Mouse (Mus musculus): ENCODE measurements at regions not wholly inside any gene's neighbourhood (a gene's known extent, or its start where the extent isn't known, plus 50 kb on each side); places are given as distances from the start of the nearest gene placed in this dataset.

DNA sequence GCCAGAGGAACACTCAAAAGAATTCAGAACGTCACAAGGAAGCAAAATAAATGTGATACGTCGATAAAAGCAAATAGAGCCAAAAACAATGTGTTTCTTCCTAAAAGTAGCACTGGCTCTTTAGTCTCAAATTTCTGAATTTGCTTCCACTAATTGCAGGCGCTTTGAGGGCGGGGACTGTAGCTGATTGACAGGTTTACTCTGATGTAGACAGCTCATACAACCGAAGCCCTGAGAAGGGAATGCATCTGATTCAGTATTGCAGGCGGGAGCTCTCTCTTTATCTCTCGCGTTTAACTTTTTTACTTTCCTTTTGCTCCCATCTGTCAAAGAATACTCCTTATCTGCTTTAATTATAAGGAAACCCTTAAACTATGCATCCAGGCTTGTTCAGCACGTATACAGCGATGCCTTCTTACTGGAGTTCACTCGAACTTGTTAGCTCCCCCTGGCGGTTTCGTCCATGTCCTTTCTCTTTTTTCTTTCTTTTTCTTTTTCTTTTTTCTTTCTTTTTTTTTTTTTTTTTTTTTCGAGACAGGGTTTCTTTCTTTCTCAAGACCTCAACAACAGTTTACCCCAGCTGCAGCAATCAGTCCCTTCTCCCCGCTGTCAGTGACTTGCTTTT is 95.9 kb downstream of the Avpr1a start:
- no peak overlapping the region for H3K27ac ChIP-seq (replicated peaks)
- no peaks in the 10 kb centered on the region for H3K9me3 ChIP-seq
- H3K4me1 ChIP-seq = peaks cover 4% of the 10 kb centered on the region; the same call in 1 of the 2 replicates
- no peaks in the 10 kb centered on the region for H3K36me3 ChIP-seq
- 20% methylated on average over 16 of the region's 16 CpGs for WGBS
- H3K9ac ChIP-seq (replicated peaks) = no peak overlapping the region
- peak overlapping the region; percentile 36 for H3K4me3 ChIP-seq
- H3K4me2 ChIP-seq (replicated peaks) = peak overlapping the region; percentile 51
- H3K27me3 ChIP-seq = no peaks in the 10 kb centered on the region
- ATAC-seq (replicated peaks) = peak; percentile 85

DNA sequence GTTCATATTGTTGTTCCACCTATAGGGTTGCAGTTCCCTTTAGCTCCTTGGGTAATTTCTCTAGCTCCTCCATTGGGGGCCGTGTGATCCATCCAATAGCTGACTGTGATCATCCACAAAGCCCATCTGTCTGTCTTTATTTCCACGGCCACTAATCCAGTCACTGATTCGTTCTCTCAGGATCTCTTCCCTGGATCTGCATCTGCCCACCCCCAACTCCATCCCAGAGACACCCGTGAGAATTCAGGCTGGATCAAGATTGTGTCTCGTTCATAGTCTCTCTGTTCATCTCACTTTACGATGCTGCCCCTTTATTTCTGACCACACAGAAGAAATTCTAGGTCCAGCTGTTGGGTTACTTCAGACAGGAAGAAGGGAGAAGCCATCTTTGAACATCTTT is 96.7 kb downstream of the Avpr1a start:
- 90% methylated on average over 6 of the region's 6 CpGs for WGBS
- Histone ChIP-seq H3K9ac (replicated peaks) (no peak overlapping the region), H3K4me2 (replicated peaks) (no peak overlapping the region), H3K27me3 (no peaks in the 10 kb centered on the region), H3K4me3 (no peak overlapping the region), H3K4me1 (peaks cover 4% of the 10 kb centered on the region; the same call in 1 of the 2 replicates), H3K27ac (replicated peaks) (no peak overlapping the region), H3K9me3 (no peaks in the 10 kb centered on the region), H3K36me3 (no peaks in the 10 kb centered on the region)
- no peak for ATAC-seq (replicated peaks)

DNA sequence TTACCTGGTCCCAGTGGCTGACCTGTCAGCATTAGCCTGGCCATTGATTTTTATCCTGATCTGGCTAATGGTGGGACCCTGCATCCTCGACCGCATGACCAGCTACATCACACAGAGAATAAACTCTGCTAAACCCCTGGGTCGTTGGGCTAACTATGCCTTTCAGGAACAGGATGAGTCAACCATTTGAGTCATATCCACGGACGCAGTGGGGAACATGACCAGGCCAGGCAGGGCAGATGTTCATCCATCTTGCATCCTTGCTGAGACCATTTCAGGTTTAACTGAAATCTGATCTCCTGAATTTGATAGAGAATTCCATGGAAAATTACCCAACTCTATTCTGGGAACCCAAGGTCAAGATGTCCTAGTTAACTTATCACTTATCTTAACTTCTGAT is 103.3 kb downstream of the Avpr1a start:
- H3K36me3 ChIP-seq = no peaks in the 10 kb centered on the region
- no peak for ATAC-seq (replicated peaks)
- whole genome bisulfite sequencing = 79% methylated on average over 5 of the region's 5 CpGs

DNA sequence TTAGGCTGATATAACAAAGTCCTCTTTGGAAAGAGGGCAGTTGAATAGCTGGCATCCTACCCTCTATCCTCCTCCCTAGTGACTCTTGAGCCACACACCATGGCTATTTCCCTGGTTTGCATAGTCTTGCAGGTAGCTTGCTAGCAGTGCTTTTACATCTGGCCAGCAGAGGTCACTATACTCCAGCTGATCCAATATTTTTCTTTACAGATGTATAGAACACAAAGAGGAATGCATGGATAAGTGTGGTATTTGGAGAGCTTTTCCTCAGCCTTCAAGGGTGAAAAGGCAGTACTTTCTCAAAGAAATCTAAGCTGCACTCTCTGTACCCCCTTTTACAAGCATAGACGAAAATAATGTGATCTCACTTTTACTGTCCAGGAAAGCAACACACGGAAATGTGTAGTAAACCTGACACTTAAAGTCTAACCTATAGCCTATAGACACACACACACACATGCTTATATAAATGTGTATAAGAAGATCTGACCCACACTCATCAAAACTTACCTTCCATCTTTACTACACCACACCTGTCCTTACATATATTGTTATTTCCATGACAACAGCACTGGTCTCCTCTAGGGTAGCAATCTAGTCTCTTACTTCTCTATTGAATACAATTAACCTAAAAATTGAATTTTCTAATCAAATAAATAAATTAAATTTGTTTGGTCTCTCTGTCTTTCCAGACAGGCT is 105.0 kb downstream of the Avpr1a start:
- Histone ChIP-seq H3K9me3 (no peaks in the 10 kb centered on the region), H3K36me3 (no peaks in the 10 kb centered on the region), H3K27ac (replicated peaks) (no peak overlapping the region), H3K4me3 (no peak overlapping the region), H3K9ac (replicated peaks) (no peak overlapping the region), H3K4me1 (no peaks in the 10 kb centered on the region), H3K27me3 (no peaks in the 10 kb centered on the region), H3K4me2 (replicated peaks) (no peak overlapping the region)
- WGBS = 50% methylated on average over 2 of the region's 2 CpGs
- ATAC-seq (replicated peaks) = peak; percentile 81

More for the DNA sequence above, 103.3 kb downstream of the Avpr1a start:
- H3K9ac ChIP-seq (replicated peaks) = no peak overlapping the region
- no peaks in the 10 kb centered on the region for H3K9me3 ChIP-seq
- H3K4me3 ChIP-seq = no peak overlapping the region
- H3K4me2 ChIP-seq (replicated peaks) = no peak overlapping the region
- H3K27ac ChIP-seq (replicated peaks) = no peak overlapping the region
- H3K4me1 ChIP-seq = no peaks in the 10 kb centered on the region
- H3K27me3 ChIP-seq = no peaks in the 10 kb centered on the region

DNA sequence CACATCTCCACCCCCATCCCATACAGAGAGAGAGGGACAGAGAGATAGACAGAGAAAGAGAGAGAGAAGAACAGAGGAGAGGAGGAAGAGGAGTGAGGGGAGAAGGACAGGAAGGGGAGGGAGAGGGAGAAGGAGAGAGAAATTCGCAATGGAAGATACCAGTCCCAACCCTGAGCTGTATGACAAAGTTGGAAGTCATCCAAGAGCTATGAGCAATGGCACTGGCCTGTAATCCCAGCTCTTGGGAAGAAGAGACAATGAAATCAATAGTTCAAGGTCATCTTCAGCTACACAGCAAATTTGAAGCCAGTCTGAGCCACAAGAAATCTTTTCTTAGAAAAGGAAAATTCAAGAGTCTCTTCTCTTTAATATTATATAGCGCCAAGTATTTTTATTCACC is 105.6 kb downstream of the Avpr1a start:
- H3K4me1 ChIP-seq = no peaks in the 10 kb centered on the region
- no peak for ATAC-seq (replicated peaks)
- no peak overlapping the region for H3K27ac ChIP-seq (replicated peaks)
- no peak overlapping the region for H3K9ac ChIP-seq (replicated peaks)
- H3K27me3 ChIP-seq = no peaks in the 10 kb centered on the region
- no peaks in the 10 kb centered on the region for H3K36me3 ChIP-seq
- no peaks in the 10 kb centered on the region for H3K9me3 ChIP-seq
- H3K4me3 ChIP-seq = no peak overlapping the region
- 78% methylated on average over 2 of the region's 2 CpGs for WGBS
- no peak overlapping the region for H3K4me2 ChIP-seq (replicated peaks)

DNA sequence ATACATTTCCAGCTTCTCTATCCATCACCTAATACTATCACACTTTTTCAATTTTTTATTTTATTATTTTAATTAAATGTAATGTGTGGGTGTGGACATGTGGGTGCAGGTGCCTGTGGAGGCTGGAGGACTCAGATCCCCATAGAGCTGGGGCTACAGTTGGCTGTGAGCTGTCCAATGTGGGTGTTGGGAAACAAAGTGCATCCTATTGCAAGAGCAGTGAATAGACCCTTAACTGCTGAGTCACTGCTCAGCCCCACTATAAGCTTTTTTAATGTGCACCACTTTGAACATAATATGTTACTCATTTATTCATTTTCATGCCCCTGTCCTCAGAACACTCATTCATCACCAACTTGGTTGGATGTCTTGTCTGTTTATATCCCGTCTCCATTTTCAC is 110.4 kb downstream of the Avpr1a start:
- no peaks in the 10 kb centered on the region for H3K27me3 ChIP-seq
- H3K4me2 ChIP-seq (replicated peaks) = no peak overlapping the region
- H3K9ac ChIP-seq (replicated peaks) = no peak overlapping the region
- no peaks in the 10 kb centered on the region for H3K9me3 ChIP-seq
- H3K4me3 ChIP-seq = no peak overlapping the region
- no peaks in the 10 kb centered on the region for H3K36me3 ChIP-seq
- ATAC-seq (replicated peaks) = no peak
- H3K27ac ChIP-seq (replicated peaks) = no peak overlapping the region
- 98% methylated on average over 1 of the region's 1 CpGs for WGBS
- H3K4me1 ChIP-seq = no peaks in the 10 kb centered on the region

DNA sequence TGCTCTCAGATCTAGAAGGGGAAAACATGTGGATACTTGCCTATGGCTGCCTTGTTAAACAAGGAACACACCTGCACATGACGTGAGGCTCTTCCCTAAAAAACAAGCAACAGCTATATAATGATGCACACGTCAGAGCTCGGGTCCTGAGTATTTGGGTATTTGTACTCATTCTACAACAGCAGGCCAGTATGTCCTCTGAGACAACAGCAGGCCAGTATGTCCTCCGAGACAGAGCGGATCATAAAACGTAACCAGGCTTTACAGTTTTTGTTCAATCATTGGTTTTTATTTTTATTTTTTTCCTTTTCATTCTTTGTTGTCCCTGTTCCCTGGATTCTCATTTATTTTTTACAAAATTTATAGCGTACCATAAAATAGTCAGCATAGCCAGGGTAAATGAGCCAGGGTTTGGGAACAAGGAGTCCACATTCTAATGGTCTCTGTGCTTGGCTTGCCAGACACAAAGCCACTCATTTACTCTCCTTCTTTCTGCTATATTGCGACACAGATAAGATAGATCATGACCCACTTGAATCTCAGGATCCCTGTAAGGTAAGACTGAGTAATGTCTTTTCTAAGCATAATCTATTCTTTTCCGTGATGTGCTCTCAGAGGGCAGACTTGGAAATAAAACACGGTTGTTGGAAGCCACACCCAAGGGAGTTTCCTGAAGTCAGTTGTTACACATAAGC is 111.8 kb downstream of the Avpr1a start:
- no peaks in the 10 kb centered on the region for H3K9me3 ChIP-seq
- H3K36me3 ChIP-seq = no peaks in the 10 kb centered on the region
- H3K27ac ChIP-seq (replicated peaks) = no peak overlapping the region
- no peak for ATAC-seq (replicated peaks)
- no peak overlapping the region for H3K4me2 ChIP-seq (replicated peaks)
- WGBS = 87% methylated on average over 10 of the region's 10 CpGs
- no peaks in the 10 kb centered on the region for H3K27me3 ChIP-seq
- H3K4me3 ChIP-seq = no peak overlapping the region
- H3K9ac ChIP-seq (replicated peaks) = no peak overlapping the region
- no peaks in the 10 kb centered on the region for H3K4me1 ChIP-seq

DNA sequence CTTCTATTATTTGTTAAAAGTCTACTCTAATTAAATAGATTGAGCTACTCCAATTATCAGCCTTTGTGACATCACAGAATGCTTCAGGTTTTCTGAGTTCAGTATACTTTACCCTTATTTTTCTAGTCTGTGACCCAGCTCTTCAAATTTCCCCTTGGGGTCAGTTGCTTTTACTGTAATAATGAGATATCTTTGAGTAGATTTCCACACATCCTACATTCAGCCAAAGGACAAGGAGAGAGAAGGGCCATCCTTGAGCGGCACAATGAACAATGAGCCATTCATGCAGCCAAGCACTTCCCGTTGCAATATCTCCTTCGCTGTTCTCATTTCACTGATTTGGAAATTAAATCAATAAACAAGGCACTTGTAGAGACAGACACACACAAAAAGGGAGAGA is 113.6 kb downstream of the Avpr1a start:
- Histone ChIP-seq H3K4me2 (replicated peaks) (no peak overlapping the region), H3K9me3 (no peaks in the 10 kb centered on the region), H3K4me1 (no peaks in the 10 kb centered on the region), H3K27me3 (no peaks in the 10 kb centered on the region), H3K36me3 (no peaks in the 10 kb centered on the region), H3K4me3 (no peak overlapping the region), H3K9ac (replicated peaks) (no peak overlapping the region), H3K27ac (replicated peaks) (no peak overlapping the region)
- ATAC-seq (replicated peaks) = no peak
- whole genome bisulfite sequencing = 69% methylated on average over 3 of the region's 3 CpGs

DNA sequence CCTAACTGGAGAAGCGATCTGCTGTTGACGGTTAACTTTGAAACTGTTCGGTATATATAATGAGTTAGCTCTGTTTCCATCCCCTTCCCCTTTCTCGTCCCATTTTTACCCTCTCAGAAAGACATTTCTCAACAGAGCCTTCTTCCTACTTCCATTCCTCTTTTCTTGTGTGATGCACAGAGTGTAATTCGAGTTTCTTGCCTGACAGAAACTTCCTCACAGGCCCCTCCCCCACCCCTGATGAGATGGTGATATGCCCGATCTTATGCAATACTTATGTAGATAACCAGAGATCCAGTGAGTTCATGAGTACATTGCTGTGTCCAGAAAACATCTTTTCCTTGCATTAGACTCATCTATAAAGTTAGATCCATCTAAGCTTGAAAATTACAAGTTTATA is 114.2 kb downstream of the Avpr1a start:
- Histone ChIP-seq H3K27me3 (no peaks in the 10 kb centered on the region), H3K27ac (replicated peaks) (no peak overlapping the region), H3K4me3 (no peak overlapping the region), H3K4me2 (replicated peaks) (no peak overlapping the region), H3K9me3 (no peaks in the 10 kb centered on the region), H3K36me3 (no peaks in the 10 kb centered on the region), H3K9ac (replicated peaks) (no peak overlapping the region), H3K4me1 (no peaks in the 10 kb centered on the region)
- ATAC-seq (replicated peaks) = no peak
- 78% methylated on average over 6 of the region's 6 CpGs for WGBS

DNA sequence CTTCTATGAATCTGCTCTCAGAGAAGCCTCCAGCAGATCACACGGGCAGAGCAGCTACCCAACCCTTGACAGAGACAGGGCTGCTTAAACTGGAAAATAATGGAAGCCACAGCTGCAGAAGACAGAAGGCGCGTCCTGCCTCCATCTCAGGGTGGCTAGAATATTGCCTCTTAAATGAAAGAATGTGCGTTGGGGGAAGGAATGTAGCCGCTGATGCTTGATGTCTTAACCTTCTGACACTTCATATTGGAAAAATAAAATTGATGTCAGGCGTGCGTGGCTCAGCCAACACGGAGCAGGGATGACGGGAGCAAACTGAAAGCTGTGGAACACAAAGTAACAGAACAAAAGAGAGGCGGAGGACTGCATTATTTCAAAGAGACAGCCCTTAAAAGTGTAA is 114.6 kb upstream of the Ppm1h start:
- H3K9ac ChIP-seq (replicated peaks) = no peak overlapping the region
- WGBS = 58% methylated on average over 10 of the region's 10 CpGs
- H3K36me3 ChIP-seq = no peaks in the 10 kb centered on the region
- no peaks in the 10 kb centered on the region for H3K27me3 ChIP-seq
- H3K4me2 ChIP-seq (replicated peaks) = no peak overlapping the region
- H3K9me3 ChIP-seq = no peaks in the 10 kb centered on the region
- H3K4me1 ChIP-seq = no peaks in the 10 kb centered on the region
- ATAC-seq (replicated peaks) = no peak
- no peak overlapping the region for H3K4me3 ChIP-seq
- H3K27ac ChIP-seq (replicated peaks) = no peak overlapping the region

DNA sequence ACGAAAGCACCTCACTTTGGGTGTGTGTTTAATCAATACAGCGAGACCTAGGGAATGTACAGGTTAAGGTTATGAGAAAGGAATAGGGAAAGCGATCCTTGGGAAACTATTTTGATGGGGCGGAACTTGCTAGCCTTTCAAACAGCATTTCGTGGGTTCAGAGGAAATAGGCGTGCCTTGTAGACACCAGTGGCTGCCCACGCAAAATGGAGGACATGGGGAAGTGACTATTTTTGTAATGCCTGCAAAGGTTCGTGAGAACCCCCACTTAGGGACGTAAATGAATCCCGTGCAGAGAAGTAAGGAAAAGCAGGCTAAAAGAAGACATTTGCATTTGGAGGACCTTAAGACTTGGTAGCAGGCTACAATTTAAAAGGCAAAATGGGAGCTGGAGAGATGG is 114.1 kb upstream of the Ppm1h start:
- no peak overlapping the region for H3K27ac ChIP-seq (replicated peaks)

DNA sequence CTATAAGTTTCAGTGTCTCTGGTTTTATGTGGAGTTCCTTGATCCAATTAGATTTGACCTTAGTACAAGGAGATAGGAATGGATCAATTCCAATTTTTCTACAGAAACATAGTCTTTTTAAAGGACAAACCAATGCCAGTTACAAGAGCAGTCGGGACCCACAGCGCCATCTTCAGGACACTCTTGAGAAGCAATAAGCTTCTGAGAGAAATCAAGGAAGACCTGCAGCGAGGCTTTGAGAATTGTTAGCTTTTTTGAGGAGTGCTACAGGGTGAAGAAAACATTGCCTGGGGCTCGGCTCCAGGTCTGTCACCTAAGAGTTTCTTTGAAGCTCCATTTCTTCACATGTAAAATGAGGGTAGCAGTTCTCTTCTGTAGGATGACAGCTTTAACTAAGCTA is 112.0 kb upstream of the Ppm1h start:
- 55% methylated on average over 4 of the region's 4 CpGs for WGBS
- H3K4me2 ChIP-seq (replicated peaks) = no peak overlapping the region
- ATAC-seq (replicated peaks) = no peak

More for the DNA sequence above, 114.1 kb upstream of the Ppm1h start:
- Histone ChIP-seq H3K36me3 (no peaks in the 10 kb centered on the region), H3K27me3 (no peaks in the 10 kb centered on the region), H3K4me1 (0 out of 2 replicates have a peak, but pooled peaks cover 4% of the 10 kb centered on the region), H3K4me2 (replicated peaks) (no peak overlapping the region), H3K9me3 (no peaks in the 10 kb centered on the region), H3K4me3 (no peak overlapping the region), H3K9ac (replicated peaks) (no peak overlapping the region)
- 88% methylated on average over 10 of the region's 10 CpGs for WGBS
- no peak for ATAC-seq (replicated peaks)

More for the DNA sequence above, 112.0 kb upstream of the Ppm1h start:
- H3K9me3 ChIP-seq = no peaks in the 10 kb centered on the region
- peaks cover 19% of the 10 kb centered on the region; the same call in 1 of the 2 replicates for H3K4me1 ChIP-seq
- H3K36me3 ChIP-seq = no peaks in the 10 kb centered on the region
- H3K27ac ChIP-seq (replicated peaks) = no peak overlapping the region
- no peaks in the 10 kb centered on the region for H3K27me3 ChIP-seq
- no peak overlapping the region for H3K9ac ChIP-seq (replicated peaks)
- no peak overlapping the region for H3K4me3 ChIP-seq
